Mouse (Mus musculus): ENCODE measurements around the gene Sh3d19.

Sh3d19 gene

DNA sequence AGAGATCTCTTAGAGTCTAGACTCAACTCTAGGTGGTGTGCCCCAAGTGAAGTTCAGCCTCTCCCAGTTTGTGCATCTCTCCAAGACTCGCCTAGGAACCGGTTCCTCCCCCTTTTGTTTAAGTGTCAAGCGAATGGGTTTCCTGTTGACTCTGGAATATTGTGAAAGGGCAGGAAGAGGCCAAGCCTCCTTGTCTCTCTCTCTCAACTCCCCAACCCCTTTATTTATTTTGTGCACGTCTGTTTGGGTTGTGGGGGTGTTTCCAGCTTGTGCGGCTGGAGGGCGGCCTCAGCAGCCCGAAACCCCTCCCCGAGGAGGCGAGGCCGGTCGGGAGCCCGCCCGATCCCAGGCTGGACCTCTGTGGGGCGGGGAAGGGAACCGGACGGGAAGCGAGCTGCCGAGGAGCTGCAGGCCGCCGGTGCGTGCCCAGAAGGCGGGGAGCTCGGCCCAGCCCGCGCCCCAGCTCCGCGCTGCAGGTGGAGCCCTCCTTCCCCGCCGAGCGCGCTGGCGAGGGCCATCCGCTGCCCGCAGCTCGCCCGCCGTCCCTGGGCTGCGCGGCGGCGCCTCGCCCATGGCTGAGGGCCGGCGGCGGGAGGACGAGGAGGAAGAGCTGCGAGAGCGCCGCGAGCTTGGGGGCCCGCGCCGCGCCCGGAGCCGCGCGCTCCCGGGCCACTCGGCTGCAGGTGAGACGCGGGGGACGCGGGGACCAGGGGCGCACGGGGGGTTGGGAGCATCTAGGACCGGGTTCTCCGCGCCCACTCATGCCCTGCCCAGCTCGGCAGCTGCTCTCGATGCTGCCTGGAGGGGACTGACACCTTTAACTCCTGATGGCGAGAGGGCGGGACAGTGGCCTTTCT is at the start of gene Sh3d19:
Sh3d19 (plus strand) TSS at position 368 of the 857 bp plus-strand sequence.
- in situ Hi-C loops (cut with MboI; ENCODE audit: low sequenced_read_pairs) = no loop called here

GRCm38 (mm10) chr3:85922331-85922730 is 48.6 kb upstream of the Sh3d19 start:
- in situ Hi-C loops (cut with MboI; ENCODE audit: low sequenced_read_pairs) = loop anchor here (25.0 kb wide), 2 partner anchors 210 to 1010 kb away; no protein-coding TSS in a partner anchor

DNA sequence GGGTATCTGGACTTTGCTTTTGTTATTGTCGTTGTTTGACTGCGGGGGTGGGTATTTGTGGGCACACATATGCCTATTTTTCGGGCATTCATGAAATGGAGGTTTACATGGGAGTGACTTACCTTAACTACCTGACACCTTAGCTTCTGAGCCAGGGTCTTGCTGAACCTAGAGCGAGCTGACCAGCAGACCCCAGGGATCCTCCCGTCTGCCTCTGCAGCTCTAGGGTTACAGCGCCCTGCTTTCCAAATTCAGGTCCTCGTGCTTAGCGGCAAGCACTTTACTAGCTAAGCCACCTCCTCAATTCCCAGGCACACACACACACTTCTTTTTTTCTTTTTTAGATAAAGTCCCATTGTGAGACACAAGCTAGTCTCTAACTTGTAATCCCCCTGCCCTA is 47.6 kb upstream of the Sh3d19 start:
- in situ Hi-C loops (cut with MboI; ENCODE audit: low sequenced_read_pairs) = loop anchor here (25.0 kb wide), 2 partner anchors 211 to 1011 kb away; no protein-coding TSS in a partner anchor

DNA sequence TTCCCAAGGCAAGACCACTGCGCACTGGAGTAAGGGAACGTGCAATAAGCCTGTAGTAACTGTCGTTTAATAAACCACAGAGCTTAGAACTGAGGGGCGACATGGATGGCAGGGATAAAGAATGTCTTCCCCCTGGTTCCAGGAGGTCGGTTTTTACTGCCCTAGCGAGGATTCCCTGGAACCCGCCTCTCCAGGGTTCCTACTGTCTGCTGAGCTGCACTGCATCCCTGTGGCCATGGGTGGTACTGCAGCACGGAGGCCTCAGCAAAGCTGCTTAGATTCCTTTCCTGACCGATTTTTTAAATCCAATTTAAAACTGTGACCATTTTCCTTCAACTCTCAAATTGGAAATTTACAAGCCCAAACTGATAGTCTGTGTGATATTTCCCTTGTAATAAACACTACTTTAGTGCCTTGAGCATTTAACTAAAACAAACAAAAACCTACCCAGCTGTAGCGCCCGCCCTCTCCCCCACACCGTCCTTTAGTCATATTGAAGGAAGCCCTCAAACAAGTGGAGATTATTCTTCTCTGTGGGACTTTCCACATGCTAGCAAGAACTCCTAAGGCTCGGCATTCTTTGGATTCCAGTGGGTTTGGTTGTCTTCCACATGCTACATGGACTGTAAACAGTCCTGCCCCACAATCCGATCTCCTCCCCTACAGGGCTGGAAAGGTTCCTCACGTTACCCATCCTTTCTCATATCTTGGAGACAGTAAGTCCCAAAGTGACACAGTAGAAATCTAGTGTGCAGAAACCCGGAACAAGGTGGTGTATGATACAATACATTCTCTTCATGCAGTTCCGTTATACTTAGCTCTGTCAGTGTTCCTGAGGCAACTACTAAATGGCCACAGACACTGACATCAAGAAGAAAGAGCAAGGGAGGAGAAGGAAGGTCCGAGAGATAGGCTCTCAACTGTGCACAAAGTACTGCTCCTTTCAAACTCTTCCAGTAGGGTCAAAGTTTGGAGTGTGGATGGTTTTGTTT is 46.7 kb upstream of the Sh3d19 start:
- in situ Hi-C loops (cut with MboI; ENCODE audit: low sequenced_read_pairs) = loop anchor here (25.0 kb wide), 2 partner anchors 212 to 1012 kb away; no protein-coding TSS in a partner anchor

DNA sequence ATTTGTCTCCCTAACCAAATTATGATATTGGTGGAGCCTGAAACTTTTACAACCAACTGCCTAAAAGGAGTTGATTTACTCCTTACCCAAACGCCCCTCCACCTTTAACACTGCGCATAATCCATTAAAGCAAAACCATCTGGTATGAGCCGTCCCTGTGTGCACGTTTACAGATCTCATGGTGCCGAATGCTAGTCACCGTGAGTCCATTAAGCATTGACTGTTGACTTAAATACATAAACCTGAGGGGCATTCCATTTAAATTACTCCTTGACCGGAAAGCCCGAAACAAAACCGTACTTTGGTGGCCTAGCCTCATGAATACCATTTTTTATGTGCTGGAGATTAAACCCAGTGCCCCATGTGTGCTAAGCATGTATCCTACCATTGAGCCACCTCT is 43.6 kb upstream of the Sh3d19 start:
- in situ Hi-C loops (cut with MboI; ENCODE audit: low sequenced_read_pairs) = no loop called here

- in situ Hi-C loops (cut with MboI; ENCODE audit: low sequenced_read_pairs) = no loop called here
Observed at GRCm38 (mm10) chr3:85928140-85928611, 42.7 kb upstream of the Sh3d19 start.

DNA sequence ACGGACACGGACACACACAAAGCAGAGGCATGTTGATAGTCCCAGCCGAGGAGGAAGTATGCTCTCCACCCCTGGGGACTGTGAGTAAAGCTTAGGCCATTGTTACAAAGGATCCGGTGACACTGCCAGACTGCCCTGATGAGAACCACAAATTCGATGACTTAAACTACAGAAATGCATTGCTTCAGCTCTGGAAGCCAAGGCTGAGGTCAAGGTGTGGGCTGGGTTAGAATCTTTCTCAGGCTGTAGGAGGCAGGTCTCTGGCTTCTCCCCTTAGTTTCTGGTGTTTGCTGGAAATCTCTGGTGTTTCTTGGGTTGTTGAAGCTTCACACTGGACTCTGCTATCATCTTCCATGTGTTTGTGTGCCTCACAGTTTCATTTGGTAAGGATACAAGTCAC is 41.2 kb upstream of the Sh3d19 start:
- in situ Hi-C loops (cut with MboI; ENCODE audit: low sequenced_read_pairs) = no loop called here

DNA sequence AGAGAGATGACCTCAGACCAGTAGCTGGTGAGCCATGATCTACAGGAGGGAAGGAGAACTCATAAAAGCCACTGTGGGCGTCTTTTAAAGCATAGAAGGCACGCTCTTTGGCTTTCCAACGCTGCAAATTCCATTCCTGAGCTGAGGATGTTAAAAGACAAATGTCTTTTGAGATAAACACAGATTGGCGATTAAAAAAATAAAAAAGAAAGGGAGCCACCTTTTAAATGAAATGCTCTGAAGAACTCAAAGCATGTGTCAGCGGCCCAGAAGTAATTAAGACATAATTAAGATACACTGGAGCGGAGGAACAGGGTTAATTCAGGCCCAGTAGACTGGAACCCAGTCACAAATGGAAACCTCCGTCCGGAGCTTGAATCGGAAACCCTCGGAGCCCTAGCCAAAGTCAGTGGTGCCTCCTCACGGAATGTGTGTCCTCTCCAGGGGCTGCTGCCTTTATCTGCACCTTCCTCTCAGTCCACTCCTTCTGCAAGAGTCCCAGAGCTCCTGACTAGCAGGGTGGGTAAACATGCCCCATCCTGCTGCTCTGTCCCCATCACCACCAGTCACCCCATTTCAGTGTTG is 40.1 kb upstream of the Sh3d19 start:
- in situ Hi-C loops (cut with MboI; ENCODE audit: low sequenced_read_pairs) = no loop called here

GRCm38 (mm10) chr3:85931859-85932258 is 39.0 kb upstream of the Sh3d19 start:
- in situ Hi-C loops (cut with MboI; ENCODE audit: low sequenced_read_pairs) = no loop called here

GRCm38 (mm10) chr3:85933586-85933985 is 37.3 kb upstream of the Sh3d19 start:
- in situ Hi-C loops (cut with MboI; ENCODE audit: low sequenced_read_pairs) = no loop called here

DNA sequence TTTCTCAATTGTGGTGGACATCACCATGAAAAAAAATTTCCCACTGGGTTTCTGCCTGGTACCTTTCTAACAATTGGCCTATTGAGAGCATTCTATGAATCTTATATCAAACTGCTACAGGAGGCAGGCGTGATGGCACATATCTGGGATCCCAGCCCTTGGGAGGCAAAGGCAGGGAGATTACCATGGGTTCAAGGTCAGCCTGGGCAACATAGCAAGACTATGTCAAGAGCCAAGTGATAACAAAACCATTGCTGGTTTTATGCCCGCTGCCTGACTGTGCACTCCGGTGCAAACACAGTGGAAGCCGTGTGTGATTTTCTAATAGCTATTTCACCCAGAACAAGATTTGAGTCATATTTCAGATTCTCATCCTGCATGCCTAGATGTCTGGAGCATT is 20.0 kb upstream of the Sh3d19 start:
- in situ Hi-C loops (cut with MboI; ENCODE audit: low sequenced_read_pairs) = no loop called here

DNA sequence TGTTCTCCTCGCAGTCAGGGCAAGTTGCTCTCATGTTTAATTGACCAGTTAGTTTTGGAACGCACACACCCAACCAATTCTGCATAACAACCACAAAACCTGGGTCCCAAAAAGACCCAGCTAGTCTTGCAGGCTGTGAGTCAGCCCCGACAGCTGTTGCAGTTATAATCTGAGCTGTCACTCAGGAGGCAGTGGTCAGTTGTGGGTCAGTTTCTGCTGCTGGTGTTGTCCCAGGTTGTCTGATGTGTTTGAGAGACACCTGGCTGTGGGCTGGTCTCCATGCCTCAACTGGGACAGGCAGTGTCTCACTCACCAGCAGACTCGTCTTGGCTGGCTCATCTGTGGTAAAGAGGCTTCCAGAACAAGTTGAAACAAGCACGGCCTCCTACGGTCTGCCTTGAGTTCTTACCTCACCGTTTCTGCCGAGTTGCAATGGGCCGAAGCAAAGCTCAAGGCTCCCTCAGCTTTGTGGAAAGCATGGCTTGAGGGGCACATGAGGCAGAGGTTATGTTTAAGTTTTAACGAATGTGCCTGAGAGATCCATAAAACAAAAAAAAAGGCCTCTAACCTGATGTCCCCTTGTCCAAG is 18.1 kb upstream of the Sh3d19 start:
- in situ Hi-C loops (cut with MboI; ENCODE audit: low sequenced_read_pairs) = no loop called here

GRCm38 (mm10) chr3:85955269-85955668 is 15.6 kb upstream of the Sh3d19 start:
- in situ Hi-C loops (cut with MboI; ENCODE audit: low sequenced_read_pairs) = no loop called here

- in situ Hi-C loops (cut with MboI; ENCODE audit: low sequenced_read_pairs) = no loop called here
Observed at GRCm38 (mm10) chr3:85955704-85956103, 15.2 kb upstream of the Sh3d19 start.

- in situ Hi-C loops (cut with MboI; ENCODE audit: low sequenced_read_pairs) = no loop called here
Observed at GRCm38 (mm10) chr3:85959669-85960068, 11.2 kb upstream of the Sh3d19 start.

GRCm38 (mm10) chr3:85961134-85961533 is 9.8 kb upstream of the Sh3d19 start:
- in situ Hi-C loops (cut with MboI; ENCODE audit: low sequenced_read_pairs) = no loop called here

- in situ Hi-C loops (cut with MboI; ENCODE audit: low sequenced_read_pairs) = no loop called here
Observed at GRCm38 (mm10) chr3:85965479-85965878, 5.4 kb upstream of the Sh3d19 start.

DNA sequence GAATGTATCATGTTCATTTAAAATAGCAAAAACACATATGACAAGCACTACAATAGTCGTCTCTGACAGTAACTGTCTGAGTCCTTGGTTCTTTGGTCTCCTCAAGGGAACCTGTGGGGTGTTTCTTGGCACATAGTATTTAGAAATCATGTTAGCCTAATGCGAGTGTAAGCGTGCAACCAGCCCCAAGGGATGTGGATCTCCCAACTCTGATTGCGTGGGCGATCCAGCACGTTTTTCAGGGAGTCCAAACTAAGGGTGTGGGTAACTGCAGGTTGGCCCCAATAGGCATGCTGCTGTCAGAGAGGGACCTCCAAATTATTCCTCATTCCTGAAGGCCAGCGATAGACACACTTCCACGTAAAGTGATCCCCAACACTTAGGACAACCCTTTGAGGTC is 1.9 kb upstream of the Sh3d19 start:
- in situ Hi-C loops (cut with MboI; ENCODE audit: low sequenced_read_pairs) = no loop called here

DNA sequence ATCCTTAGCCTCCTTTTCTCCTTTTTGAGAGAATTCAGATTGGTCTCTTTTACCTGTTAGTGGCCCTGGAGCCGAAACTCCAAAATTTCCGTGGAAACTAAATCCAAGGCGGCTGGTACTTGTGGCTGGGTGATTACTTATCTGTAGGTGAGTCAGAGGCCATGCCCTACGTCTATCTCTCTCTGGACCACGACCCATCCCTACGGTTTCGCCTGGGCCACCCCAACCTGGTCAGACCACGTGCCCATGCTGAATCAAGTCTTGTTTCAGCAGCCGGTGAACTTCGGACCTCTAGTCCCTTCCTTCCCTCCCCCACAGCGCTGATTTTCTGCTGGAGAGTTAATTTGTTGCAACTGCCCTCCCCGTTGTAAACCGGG is 678 bp downstream of the Sh3d19 start:
- in situ Hi-C loops (cut with MboI; ENCODE audit: low sequenced_read_pairs) = no loop called here

DNA sequence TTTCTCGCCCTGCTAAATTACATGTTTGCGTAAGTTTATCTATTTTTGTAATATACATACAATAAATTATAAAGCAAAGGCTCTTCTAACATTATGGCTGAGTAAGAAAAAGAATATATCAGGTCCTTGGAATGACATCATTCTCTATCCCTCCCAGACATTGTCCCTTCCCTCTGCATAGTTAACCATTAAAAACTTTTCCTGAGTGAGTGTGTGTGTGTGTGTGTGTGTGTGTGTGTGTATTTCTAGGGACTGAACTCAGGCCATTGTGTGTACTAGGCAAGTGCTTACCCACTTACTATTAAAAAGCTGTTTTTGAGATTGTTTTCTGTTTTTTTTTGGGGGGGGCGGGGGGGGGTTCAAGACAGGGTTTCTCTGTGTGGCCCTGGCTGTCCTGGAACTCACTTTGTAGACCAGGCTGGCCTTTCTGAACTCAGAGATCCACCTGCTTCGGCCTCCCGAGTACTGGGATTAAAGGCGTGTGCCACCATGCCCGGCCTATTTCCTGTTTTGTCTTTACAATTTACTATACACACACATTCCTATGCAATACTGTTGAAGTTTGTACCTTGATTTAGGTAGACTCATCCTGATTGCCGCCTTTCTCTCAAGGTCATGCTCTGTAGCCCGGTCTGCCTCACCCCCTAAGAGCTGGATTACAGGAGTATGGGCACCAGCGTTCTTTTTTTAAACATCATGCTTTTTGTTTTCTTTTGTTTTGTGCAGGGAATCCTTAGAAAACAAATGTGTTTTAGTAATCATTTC is 2.6 kb downstream of the Sh3d19 start:
- in situ Hi-C loops (cut with MboI; ENCODE audit: low sequenced_read_pairs) = no loop called here

Data from CH12F3 (cell line).